Mouse (Mus musculus): Measurements from ENCODE around the gene Ndrg2.
"Not testable (repeated sequence)": the region's sequence is repeated elsewhere in the genome, so short reads cannot be mapped to it uniquely, and the experiment has no call there.

Gene Ndrg2

DNA sequence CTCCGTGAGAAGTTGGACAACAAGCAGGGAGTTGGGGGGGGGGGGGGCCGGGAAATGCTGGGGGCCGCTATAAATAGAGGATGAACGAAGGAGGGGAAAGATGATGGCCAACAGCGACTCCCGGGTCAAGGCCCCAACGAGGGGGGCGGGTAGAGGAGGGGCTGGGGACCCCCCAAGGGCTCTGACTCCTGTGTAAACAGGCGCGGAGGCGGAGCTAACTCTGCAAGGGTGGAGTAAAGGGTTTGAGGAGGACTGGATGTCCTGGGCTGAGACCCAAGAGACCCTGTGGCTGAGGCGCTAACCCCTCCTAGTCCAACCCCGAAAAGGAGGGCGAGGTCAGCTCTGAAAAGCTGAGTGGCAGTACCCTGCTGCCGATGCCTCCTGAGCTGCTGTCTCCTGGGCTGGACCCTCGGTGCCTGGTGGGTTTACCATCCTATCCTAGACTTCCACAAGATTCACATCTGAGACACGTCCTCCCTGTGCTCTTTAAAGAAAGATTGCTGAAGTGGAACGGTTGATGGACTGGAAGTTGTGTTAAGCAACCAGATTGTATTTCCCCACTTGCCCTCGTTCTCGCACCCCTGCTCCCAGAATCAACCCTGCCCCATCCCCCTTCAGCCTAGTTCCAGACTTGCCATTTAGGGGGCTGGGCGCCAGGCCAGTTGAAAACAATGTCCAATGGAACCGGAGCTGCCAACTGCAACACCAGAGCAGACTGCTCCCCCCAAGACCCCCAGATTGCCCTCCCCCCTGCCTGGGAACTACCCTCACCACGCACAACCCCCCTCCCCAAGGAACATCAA, at the start of gene Ndrg2:
TSS of gene Ndrg2 (minus strand) at position 199 of the 803 bp plus-strand sequence.
- peak; percentile 60 to 77 for DNase-seq (ENCODE audit: low spot score in 2 of 2)

DNA sequence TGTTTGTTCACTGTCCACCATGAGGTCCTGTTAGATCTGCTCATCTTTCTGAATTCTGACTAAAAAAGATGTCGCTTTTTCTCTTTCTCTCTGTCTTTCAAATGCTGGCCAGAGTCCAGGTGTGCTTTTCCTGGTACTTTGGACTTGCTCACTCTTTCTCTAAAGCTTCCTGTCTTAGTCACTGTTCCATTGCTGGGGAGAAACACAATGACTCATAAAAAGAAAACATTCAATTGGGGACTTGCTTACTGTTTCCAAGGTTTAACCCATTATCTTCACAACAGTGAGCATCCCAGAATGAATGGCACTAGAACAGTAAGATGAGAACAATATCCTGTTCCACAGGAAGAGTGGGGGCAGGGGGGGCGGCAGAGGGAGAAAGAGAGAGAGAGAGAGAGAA, 46.4 kb upstream of the Ndrg2 start:
- DNase-seq (ENCODE audit: low spot score in 2 of 2): no peak

DNA sequence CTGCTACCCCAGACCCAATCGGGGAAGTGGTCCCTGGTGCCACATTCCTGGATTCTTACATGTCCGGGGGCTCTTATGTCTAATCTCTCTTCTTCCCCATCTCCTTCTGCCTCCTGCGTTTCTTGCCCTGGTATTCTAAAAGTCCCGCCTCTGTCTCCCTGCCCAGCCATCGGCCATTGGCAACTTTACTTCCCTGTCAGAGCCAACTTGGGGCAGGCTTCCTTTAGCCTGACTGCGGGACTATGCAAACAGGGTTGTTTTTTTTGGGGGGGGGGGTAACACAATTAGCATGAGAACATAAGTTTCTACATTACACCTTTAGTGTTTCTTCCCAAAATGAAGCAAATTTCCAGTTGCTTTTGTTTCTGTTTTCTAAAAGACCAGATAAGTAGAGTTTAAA, 29.4 kb upstream of the Ndrg2 start:
- DNase-seq (ENCODE audit: low spot score in 2 of 2): no peak

DNA sequence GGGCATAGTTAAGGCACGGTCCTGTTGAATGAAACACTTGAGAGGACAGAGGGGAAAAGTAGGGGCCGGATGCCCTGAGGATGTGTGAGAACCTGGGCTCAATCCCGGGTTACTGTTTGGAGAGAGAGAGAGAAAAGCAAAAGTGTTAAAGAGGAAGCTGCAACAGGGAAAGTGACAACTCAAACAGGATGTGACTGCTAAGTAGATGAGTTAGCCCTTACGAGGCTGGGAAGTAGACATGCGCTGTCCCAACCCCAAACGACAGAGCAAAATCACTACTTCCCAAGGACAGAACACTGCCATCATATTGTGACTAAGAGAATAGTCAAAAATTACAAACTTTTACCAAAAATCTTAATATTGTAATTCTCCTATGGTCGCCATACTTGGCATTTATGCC, 28.3 kb upstream of the Ndrg2 start:
- no peak for DNase-seq (ENCODE audit: low spot score in 2 of 2)

GRCm38 (mm10) chr14:51941577-51941976, 27.6 kb upstream of the Ndrg2 start:
- DNase-seq (ENCODE audit: low spot score in 2 of 2): no peak

DNA sequence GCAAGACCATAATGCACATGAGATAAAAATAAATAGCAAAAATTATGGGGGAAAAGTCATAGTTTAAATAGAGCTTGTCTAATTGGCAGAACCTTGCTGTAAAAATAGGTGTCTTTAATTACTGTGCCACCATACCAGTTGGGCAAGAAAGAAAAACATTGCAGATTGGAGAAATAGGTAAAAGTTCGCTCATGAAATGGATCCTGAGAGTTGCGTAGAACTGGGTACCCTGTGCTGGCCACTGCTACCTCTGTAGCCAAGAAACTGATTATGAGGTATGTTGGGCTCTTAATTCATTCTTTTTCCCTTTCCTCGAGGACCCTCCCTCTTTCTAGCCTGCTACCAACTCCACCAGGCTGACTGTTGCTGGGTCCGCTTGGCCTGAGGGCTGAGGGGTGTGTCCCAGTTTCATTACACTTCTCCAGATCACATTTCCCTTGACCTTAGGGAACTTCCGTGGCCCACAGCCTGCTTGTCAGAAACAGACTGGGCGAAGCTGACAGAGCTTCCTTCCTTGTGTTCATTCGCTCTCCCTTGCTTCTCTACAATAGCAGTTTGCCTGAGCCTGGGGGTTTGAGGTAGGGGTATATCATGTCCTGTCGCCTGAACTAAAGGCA, 27.1 kb upstream of the Ndrg2 start:
- no peak for DNase-seq (ENCODE audit: low spot score in 2 of 2)

- no peak for DNase-seq (ENCODE audit: low spot score in 2 of 2)
Measured at GRCm38 (mm10) chr14:51939005-51939404, 25.0 kb upstream of the Ndrg2 start.

DNA sequence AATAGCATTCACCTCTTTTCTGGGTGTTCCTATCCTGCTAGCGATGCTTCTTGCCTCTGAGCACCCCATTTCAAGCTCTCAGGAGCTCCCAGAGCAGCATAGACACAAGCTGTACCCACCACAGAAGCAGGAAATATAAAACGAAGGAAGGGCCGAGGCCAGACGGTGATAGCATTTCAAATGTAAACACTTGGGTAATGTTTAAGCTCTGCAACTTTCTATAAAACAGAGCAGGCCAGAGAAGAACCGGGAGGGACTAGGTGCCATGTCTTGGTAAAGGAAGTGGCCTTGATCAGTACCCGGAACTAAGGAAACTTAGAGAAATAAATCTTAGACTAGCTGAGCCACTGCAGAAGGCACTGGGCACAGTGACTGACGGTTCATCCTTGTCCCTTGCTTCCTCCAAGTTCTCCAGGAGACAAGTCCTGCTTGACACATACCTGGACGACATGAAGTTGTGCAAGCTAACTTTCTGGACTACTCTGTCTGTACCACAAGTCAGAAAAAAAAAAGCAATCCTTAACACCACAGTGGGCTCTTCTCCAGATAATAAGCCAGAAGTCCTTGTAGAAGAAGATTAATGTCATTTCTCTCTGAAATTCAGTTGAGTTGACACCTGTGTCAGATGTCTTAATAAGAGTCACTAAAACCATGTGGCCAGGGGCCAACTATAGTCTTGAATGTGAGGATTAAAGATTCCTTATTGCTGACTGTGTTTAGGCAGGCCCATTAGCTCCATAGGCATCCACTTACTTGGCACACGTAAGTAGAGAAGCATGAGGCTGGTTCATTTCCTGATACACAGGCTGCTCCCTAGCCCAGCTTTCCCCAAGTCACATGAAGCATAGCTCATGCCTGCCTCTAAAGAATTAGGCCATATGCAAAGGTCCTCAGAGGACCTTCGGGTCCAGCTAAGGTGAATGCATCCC, 18.4 kb upstream of the Ndrg2 start:
- DNase-seq (ENCODE audit: low spot score in 2 of 2): no peak

DNA sequence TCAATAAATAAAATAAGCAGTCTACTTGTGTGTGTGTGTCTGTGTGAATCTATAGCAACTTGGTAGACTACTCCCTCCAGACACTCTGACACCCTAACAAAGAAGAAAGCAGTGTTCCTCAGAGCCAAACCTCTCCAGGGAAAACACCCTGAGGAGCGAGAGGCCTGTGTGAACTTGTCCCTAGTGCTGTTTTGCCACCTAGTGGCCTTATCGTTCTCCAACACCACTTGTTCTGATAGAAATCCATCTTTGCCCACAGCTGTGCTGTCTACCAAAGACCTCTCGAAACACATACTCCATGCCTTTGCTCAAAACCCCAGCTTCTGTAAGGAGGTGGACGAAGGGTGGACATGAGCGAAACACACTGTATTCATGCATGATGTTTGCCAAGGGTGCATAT, 16.9 kb upstream of the Ndrg2 start:
- peak in 1 of 2 experiments; percentile 61 for DNase-seq (ENCODE audit: low spot score in 2 of 2)

DNA sequence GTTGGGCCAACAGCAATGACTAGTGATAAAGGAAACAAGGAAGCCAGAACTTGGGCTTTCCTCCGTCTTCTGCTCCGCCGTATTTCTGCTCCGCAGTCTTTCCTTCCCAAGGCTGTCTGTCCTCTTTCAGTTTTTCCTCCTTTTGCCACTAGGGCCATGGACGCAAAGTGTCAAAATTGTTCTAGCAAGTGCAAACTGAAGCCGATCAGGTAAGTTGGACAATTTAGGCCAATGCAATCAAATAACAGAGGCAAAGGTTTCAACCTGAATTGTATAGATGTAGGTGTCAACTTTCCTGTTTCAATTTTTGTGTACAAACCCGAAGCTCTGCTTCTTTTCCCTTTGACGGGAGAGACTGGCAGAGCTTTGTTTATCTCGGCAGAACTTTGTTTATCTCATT, 16.0 kb upstream of the Ndrg2 start:
- no peak for DNase-seq (ENCODE audit: low spot score in 2 of 2)

GRCm38 (mm10) chr14:51929309-51929943, 15.5 kb upstream of the Ndrg2 start:
- peak in 1 of 2 experiments; percentile 50 for DNase-seq (ENCODE audit: low spot score in 2 of 2)

GRCm38 (mm10) chr14:51926930-51927329, 13.0 kb upstream of the Ndrg2 start:
- not testable (repeated sequence) for DNase-seq (ENCODE audit: low spot score in 2 of 2)

- DNase-seq (ENCODE audit: low spot score in 2 of 2): no peak
Measured at GRCm38 (mm10) chr14:51923492-51923891, 9.5 kb upstream of the Ndrg2 start.

- DNase-seq (ENCODE audit: low spot score in 2 of 2): no peak
Measured at GRCm38 (mm10) chr14:51922910-51923309, 9.0 kb upstream of the Ndrg2 start.

- DNase-seq (ENCODE audit: low spot score in 2 of 2): no peak
Measured at GRCm38 (mm10) chr14:51922571-51922865, 8.6 kb upstream of the Ndrg2 start, which contains the start of gene Rnase13. Rnase13 (minus strand) TSS chr14:51922773.

DNA sequence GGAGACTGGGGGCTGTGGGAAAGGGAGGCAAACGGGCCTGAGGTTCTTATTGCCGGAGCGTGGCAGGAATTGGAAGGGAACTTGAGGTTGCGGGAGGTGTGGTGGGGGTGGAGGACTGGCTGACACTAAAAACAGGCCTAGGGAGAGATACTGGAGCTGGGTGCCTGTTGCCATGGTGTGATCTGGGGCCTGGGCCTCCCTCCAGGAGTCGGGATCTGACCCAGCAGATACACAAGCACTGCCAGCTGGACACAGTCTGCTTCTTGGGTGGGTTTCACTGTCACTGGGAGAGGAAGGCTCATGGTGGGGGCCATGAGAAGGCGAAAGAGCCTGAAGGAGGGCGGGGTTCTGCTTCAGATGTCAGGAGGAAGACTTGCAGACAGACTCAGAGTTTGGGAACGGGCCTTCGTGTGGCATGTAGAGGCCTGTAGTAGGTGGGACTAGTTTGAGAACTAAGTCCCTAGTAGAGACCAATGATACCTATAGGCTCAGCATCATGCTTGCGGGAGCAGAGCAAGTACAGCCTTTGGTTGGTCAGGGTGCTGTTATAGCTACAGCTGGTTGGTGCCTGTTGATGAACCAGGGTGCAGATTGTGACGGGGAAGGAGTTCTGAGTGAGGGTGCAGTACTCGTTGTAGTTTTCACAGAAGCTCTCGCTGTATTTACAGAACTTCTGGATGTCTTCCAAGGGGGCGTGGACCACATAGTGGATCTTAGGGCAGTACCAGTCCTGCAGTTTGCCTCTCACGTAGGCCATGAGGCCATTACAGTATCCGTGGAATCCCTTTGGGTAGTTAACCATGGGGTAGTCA, 8.0 kb upstream of the Ndrg2 start:
- peak in 1 of 2 experiments; percentile 68 for DNase-seq (ENCODE audit: low spot score in 2 of 2)

DNA sequence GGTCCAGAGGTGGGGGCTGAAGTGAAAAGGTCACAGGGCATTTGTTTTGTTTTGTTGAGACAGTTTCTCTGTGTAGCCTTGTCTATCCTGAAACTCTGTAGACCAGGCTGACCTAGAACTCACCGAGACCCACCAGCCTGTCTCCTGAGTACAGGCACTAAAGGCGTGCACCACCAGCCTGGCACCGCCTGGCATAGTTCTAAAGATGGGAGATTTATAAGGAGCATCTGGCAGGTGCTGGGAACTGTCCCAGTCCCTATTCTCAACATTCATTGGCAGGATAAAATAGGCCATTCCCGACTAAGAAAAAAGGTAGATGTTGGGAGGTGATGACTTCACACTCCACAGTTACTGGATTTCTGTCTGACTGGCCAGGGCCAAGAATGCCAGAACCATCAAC, 5.0 kb upstream of the Ndrg2 start:
- no peak for DNase-seq (ENCODE audit: low spot score in 2 of 2)

GRCm38 (mm10) chr14:51918125-51918524, 4.2 kb upstream of the Ndrg2 start, which contains the start of gene Tppp2:
Tppp2 (plus strand) TSS chr14:51918425.
- DNase-seq (ENCODE audit: low spot score in 2 of 2): no peak

- DNase-seq (ENCODE audit: low spot score in 2 of 2): no peak
Measured at GRCm38 (mm10) chr14:51916539-51916938, 2.6 kb upstream of the Ndrg2 start.

GRCm38 (mm10) chr14:51915030-51915429, 1.1 kb upstream of the Ndrg2 start:
- DNase-seq (ENCODE audit: low spot score in 2 of 2): no peak
